Mouse (Mus musculus): ENCODE data around the gene Ccdc73. TPM values are rescaled to one million over a fixed set of nuclear protein-coding genes. Genes with fewer than 3 reads are reported as not detected.

Gene Ccdc73
- total and polyA plus RNA-seq, 3 experiments, result 2.2 to 5.1 (median 2.2) TPM

DNA sequence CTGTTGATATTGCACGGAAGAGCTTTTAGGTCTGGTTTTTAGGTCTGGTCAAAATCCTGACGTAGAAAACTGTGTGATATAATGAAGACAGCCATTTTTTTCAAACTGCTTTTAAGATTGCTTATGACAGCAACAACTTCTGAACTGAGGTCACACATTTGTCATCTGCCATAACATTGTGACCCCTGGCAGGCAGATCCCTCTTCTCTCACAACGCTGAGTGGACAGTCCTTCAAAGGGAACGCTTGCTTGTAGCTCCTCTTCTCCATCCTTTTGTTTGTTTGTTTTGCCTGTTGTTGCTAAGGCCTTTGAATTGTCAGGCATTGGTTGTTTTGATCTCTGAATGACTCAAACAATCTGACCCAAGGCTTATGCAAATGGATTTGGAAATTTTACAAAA lies 173.3 kb downstream of the Ccdc73 start:
- TF ChIP-seq ZC3H11A (IDR thresholded peaks at IDR 0.05; ENCODE audit: low read depth, low read length) (no peak), MEF2A (IDR thresholded peaks at IDR 0.05; ENCODE audit: borderline replicate concordance, low read depth, low read length) (no peak), POLR2AphosphoS2 (IDR thresholded peaks at IDR 0.05; ENCODE audit: low read depth, low read length) (no peak), JUND (conservative IDR thresholded peaks at IDR 0.05; ENCODE audit: low read depth, low read length) (no peak), CTCF (conservative IDR thresholded peaks at IDR 0.05 in 1 of 2, IDR thresholded peaks at IDR 0.05 in 1 of 2; ENCODE audit: low read depth in 2 of 2, low read length in 2 of 2) (no peak), IRF4 (IDR thresholded peaks at IDR 0.05; ENCODE audit: low read depth, low read length) (no peak), ELF1 (IDR thresholded peaks at IDR 0.05; ENCODE audit: low read depth, low read length) (no peak), USF2 (conservative IDR thresholded peaks at IDR 0.05; ENCODE audit: low read depth, low read length) (no peak), ZMIZ1 (IDR thresholded peaks at IDR 0.05; ENCODE audit: low read depth, low read length) (no peak), GABPA (IDR thresholded peaks at IDR 0.05; ENCODE audit: insufficient replicate concordance, low read depth, low read length) (no peak), RAD21 (IDR thresholded peaks at IDR 0.05; ENCODE audit: low read depth, low read length) (no peak), POLR2A (IDR thresholded peaks at IDR 0.05; ENCODE audit: low read depth, low read length) (no peak), PAX5 (IDR thresholded peaks at IDR 0.05; ENCODE audit: low read length) (no peak), UBTF (IDR thresholded peaks at IDR 0.05; ENCODE audit: low read depth, low read length) (no peak), EP300 (IDR thresholded peaks at IDR 0.05; ENCODE audit: low read length) (no peak), MYC (IDR thresholded peaks at IDR 0.05; ENCODE audit: low read depth, low read length) (no peak), MAX (IDR thresholded peaks at IDR 0.05; ENCODE audit: low read length) (no peak), NRF1 (IDR thresholded peaks at IDR 0.05; ENCODE audit: low read depth, low read length) (no peak)
- no peaks in the 10 kb centered on the region for H3K79me2 ChIP-seq (replicated peaks; ENCODE audit: control insufficient read depth, extremely low read depth, insufficient read depth, poor library complexity, severe bottlenecking)
- no peak overlapping the region for H3K4me3 ChIP-seq (replicated peaks in 1 of 3; ENCODE audit: low read depth in 2 of 3, low read length in 2 of 3, poor library complexity in 1 of 3)
- H3K36me3 ChIP-seq (replicated peaks in 1 of 2; ENCODE audit: control insufficient read depth in 1 of 2, insufficient read depth in 1 of 2, low read length in 1 of 2), result no peaks in the 10 kb centered on the region
- no peak overlapping the region for H3K27ac ChIP-seq (ENCODE audit: insufficient read depth, low read depth)
- DNase-seq (ENCODE audit: extremely low read depth), result no peak
- no peak overlapping the region for H3K9ac ChIP-seq (ENCODE audit: insufficient read depth, low read depth)
- in situ Hi-C loops (cut with MboI; ENCODE audit: low pct_ligation_motif_present, low pct_unique_long_range_greater_than_20kb, low sequenced_read_pairs), result no loop called here
- H3K27me3 ChIP-seq (replicated peaks), result no peaks in the 10 kb centered on the region
- H3K4me2 ChIP-seq (ENCODE audit: insufficient read depth, low read depth, poor library complexity, severe bottlenecking), result no peak overlapping the region
- no peaks in the 10 kb centered on the region for H3K9me3 ChIP-seq (replicated peaks; ENCODE audit: low read length)
- dilution Hi-C loops (cut with MboI; ENCODE audit: extremely low pct_ligation_motif_present, extremely low pct_unique_long_range_greater_than_20kb, low sequenced_read_pairs), result no loop called here
- H3K4me1 ChIP-seq (ENCODE audit: control insufficient read depth in 1 of 2, insufficient read depth in 2 of 2), result peaks cover 2 to 18% of the 10 kb centered on the region in 2 experiments; a peak in 3 of 4 replicates

DNA sequence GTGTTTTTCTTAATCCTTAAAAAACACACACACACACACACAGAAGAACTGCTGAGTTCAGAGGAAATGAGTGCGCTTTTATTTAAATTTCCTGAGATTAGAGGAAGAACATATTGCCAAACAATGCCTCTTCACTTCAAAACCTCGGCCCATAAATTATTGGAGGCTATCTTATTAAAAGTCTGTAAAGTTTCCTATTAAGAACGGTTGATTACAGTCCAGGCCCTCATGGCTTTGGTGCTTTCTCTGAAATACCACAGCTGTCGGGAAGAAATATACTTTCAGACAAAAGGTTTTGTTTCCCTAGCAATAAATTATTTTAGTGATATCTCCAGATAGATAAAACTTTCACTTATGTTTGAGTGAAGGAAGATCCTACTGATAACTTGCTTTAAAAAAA lies 175.5 kb downstream of the Ccdc73 start:
- dilution Hi-C loops (cut with MboI; ENCODE audit: extremely low pct_ligation_motif_present, extremely low pct_unique_long_range_greater_than_20kb, low sequenced_read_pairs), result no loop called here
- no peak overlapping the region for H3K9ac ChIP-seq (ENCODE audit: insufficient read depth, low read depth)
- H3K4me1 ChIP-seq (ENCODE audit: control insufficient read depth in 1 of 2, insufficient read depth in 2 of 2), result no peaks in the 10 kb centered on the region
- TF ChIP-seq MYC (IDR thresholded peaks at IDR 0.05; ENCODE audit: low read depth, low read length), result no peak
- TF ChIP-seq RCOR1 (conservative IDR thresholded peaks at IDR 0.05; ENCODE audit: low read depth, low read length), result no peak
- TF ChIP-seq CHD2 (IDR thresholded peaks at IDR 0.05; ENCODE audit: low read length), result no peak
- no peak for TF ChIP-seq CHD1 (IDR thresholded peaks at IDR 0.05; ENCODE audit: low read depth, low read length)
- no peak for TF ChIP-seq MAFK (IDR thresholded peaks at IDR 0.05; ENCODE audit: insufficient replicate concordance, low read length)
- no peak for TF ChIP-seq PAX5 (IDR thresholded peaks at IDR 0.05; ENCODE audit: low read length)
- no peak for TF ChIP-seq ZMIZ1 (IDR thresholded peaks at IDR 0.05; ENCODE audit: low read depth, low read length)
- no peak for TF ChIP-seq KAT2A (IDR thresholded peaks at IDR 0.05; ENCODE audit: insufficient replicate concordance, low read length)
- TF ChIP-seq BHLHE40 (IDR thresholded peaks at IDR 0.05; ENCODE audit: low read depth, low read length), result no peak
- no peak overlapping the region for H3K27ac ChIP-seq (ENCODE audit: insufficient read depth, low read depth)
- H3K36me3 ChIP-seq (replicated peaks in 1 of 2; ENCODE audit: control insufficient read depth in 1 of 2, insufficient read depth in 1 of 2, low read length in 1 of 2), result no peaks in the 10 kb centered on the region
- H3K9me3 ChIP-seq (replicated peaks; ENCODE audit: low read length), result no peaks in the 10 kb centered on the region
- no peaks in the 10 kb centered on the region for H3K27me3 ChIP-seq (replicated peaks)
- H3K79me2 ChIP-seq (replicated peaks; ENCODE audit: control insufficient read depth, extremely low read depth, insufficient read depth, poor library complexity, severe bottlenecking), result no peaks in the 10 kb centered on the region
- in situ Hi-C loops (cut with MboI; ENCODE audit: low pct_ligation_motif_present, low pct_unique_long_range_greater_than_20kb, low sequenced_read_pairs), result no loop called here
- no peak for DNase-seq (ENCODE audit: extremely low read depth)
- no peak overlapping the region for H3K4me3 ChIP-seq (replicated peaks in 1 of 3; ENCODE audit: low read depth in 2 of 3, low read length in 2 of 3, poor library complexity in 1 of 3)
- no peak overlapping the region for H3K4me2 ChIP-seq (ENCODE audit: insufficient read depth, low read depth, poor library complexity, severe bottlenecking)

All from CH12.LX (cell line).